10 mouse cellular contexts compared by ENCODE assay signal in genomic region chr8:92361546-92362351, GRCm38 (mm10). TPM values are rescaled to one million over a fixed set of nuclear protein-coding genes. Genes with fewer than 3 reads are reported as not detected.
DNase-seq lines count a peak whose midpoint lies in the region; ATAC-seq lines count a peak whose summit lies in the region.
"Had no signal": no experiment of that assay in that cellular context is flagged by ENCODE, and none has a peak within 500 bp of the region (broad histone marks: within the 10 kb centered on the region; RNA-seq: fewer than 3 reads in every experiment).

No protein-coding gene starts in this region.

- peak overlapping the region; percentile 57 for H3K4me2 ChIP-seq in embryonic facial prominence, embryonic 14.5 days (ENCODE audit: low read depth, low read length)
- peak overlapping the region; percentile 47 for H3K4me2 ChIP-seq in hindbrain, embryonic 16.5 days (ENCODE audit: low read length)
- peak overlapping the region; percentile 49 for H3K4me2 ChIP-seq in lung, embryonic 15.5 days
- H3K4me2 ChIP-seq: liver, embryonic 15.5 days had no signal

- DNase-seq in gastrocnemius, postnatal 10 days: peak; percentile 33
- no peak for DNase-seq in gastrocnemius, adult 8-10 months (ENCODE audit: low spot score in 2 of 2)
- DNase-seq in Muller cell, postnatal 12 days (ENCODE audit: inconsistent ontology term): peak; percentile 97
- DNase-seq in embryonic facial prominence, embryonic 14.5 days (ENCODE audit: low spot score): peak; percentile 81
- peak; percentile 96 for DNase-seq in retina, postnatal 1 day

- no peak for ATAC-seq in embryonic facial prominence, embryonic 14.5 days (ENCODE audit: low read depth)
- ATAC-seq in hindbrain, embryonic 16.5 days: peak; percentile 53
- peak; percentile 23; the same call in 1 of the 2 replicates for ATAC-seq in lung, embryonic 15.5 days (ENCODE audit: borderline replicate concordance, extremely low read depth, low FRiP score, low TSS enrichment)
- ATAC-seq in CD4-positive, CD25-positive, alpha-beta regulatory T cell, adult 4 months: no peak

- H3K36me3 ChIP-seq in embryonic facial prominence, embryonic 14.5 days (ENCODE audit: control insufficient read depth, insufficient read depth, low read length): peaks cover 9% of the 10 kb centered on the region; the same call in 1 of the 2 replicates
- H3K36me3 ChIP-seq in hindbrain, embryonic 16.5 days (ENCODE audit: control insufficient read depth, insufficient read depth, low read length): no peaks in the 10 kb centered on the region
- no peaks in the 10 kb centered on the region for H3K36me3 ChIP-seq in lung, embryonic 15.5 days
- H3K36me3 ChIP-seq: liver, embryonic 15.5 days had no signal

- peaks cover 18% of the 10 kb centered on the region for H3K4me1 ChIP-seq in embryonic facial prominence, embryonic 14.5 days (ENCODE audit: control insufficient read depth, insufficient read depth, low read length)
- peaks cover 11% of the 10 kb centered on the region for H3K4me1 ChIP-seq in hindbrain, embryonic 16.5 days (ENCODE audit: control insufficient read depth, insufficient read depth, low read depth, low read length)
- peaks cover 35% of the 10 kb centered on the region for H3K4me1 ChIP-seq in lung, embryonic 15.5 days

- 10% methylated on average over 25 of the region's 25 CpGs for WGBS in embryonic facial prominence, embryonic 14.5 days
- WGBS in hindbrain, embryonic 16.5 days: 3% methylated on average over 25 of the region's 25 CpGs
- 8% methylated on average over 25 of the region's 25 CpGs for WGBS in lung, embryonic 15.5 days

- no peaks in the 10 kb centered on the region for H3K9me3 ChIP-seq in embryonic facial prominence, embryonic 14.5 days (ENCODE audit: control insufficient read depth, low read length)
- no peaks in the 10 kb centered on the region for H3K9me3 ChIP-seq in hindbrain, embryonic 16.5 days (ENCODE audit: control insufficient read depth, low read length)
- no peaks in the 10 kb centered on the region for H3K9me3 ChIP-seq in lung, embryonic 15.5 days
- H3K9me3 ChIP-seq: liver, embryonic 15.5 days had no signal

- peak overlapping the region; percentile 39 for H3K4me3 ChIP-seq in embryonic facial prominence, embryonic 14.5 days (ENCODE audit: low read depth, low read length)
- peak overlapping the region; percentile 28 for H3K4me3 ChIP-seq in hindbrain, embryonic 16.5 days (ENCODE audit: low read length)
- peak overlapping the region; percentile 34 for H3K4me3 ChIP-seq in lung, embryonic 15.5 days
- H3K4me3 ChIP-seq: liver, embryonic 15.5 days had no signal

- peak overlapping the region; percentile 63 for H3K9ac ChIP-seq in embryonic facial prominence, embryonic 14.5 days (ENCODE audit: low read depth, low read length)
- H3K9ac ChIP-seq in hindbrain, embryonic 16.5 days (ENCODE audit: low read depth, low read length): peak overlapping the region; percentile 23; the same call in 1 of the 2 replicates
- peak overlapping the region; percentile 30 for H3K9ac ChIP-seq in lung, embryonic 15.5 days
- H3K9ac ChIP-seq: liver, embryonic 15.5 days had no signal

- peak overlapping the region; percentile 7 for H3K27ac ChIP-seq in embryonic facial prominence, embryonic 14.5 days (replicated peaks; ENCODE audit: low read depth, low read length)
- H3K27ac ChIP-seq in hindbrain, embryonic 16.5 days (ENCODE audit: low read depth, low read length): peak overlapping the region; percentile 60
- H3K27ac ChIP-seq in lung, embryonic 15.5 days: peak overlapping the region; percentile 73
- H3K27ac ChIP-seq: liver, embryonic 15.5 days had no signal

- H3K27me3 ChIP-seq in embryonic facial prominence, embryonic 14.5 days (replicated peaks; ENCODE audit: control insufficient read depth, insufficient read depth, low read length): peaks cover 62% of the 10 kb centered on the region
- peaks cover 13% of the 10 kb centered on the region for H3K27me3 ChIP-seq in hindbrain, embryonic 16.5 days (replicated peaks; ENCODE audit: control insufficient read depth, insufficient read depth, low read length)
- peaks cover 91% of the 10 kb centered on the region for H3K27me3 ChIP-seq in lung, embryonic 15.5 days

RNA-seq across cellular contexts. Expression of gene Irx5, which starts 4.3 kb away (rescaled TPM):
- total RNA-seq in gastrocnemius, postnatal 10 days (2021): 1 to 10 TPM in 1 of 2 experiments, under 1 TPM in 1; 0.09 to 1.7 TPM
- under 1 TPM in 3 of 4 experiments, not detected in 1; 0.17 to 0.49 (median 0.22) TPM for total RNA-seq in gastrocnemius, adult 8-10 months (2022)
- 11.4 and 14.2 TPM in 2 replicates for polyA plus RNA-seq in embryonic facial prominence, embryonic 14.5 days (2014; fragmentation: Nextera tagmentation; extraction: Ambion mirVana)
- polyA plus RNA-seq in hindbrain, embryonic 16.5 days (2015; fragmentation: Nextera tagmentation; extraction: Ambion mirVana): 8.0 and 9.4 TPM in 2 replicates
- polyA plus RNA-seq in lung, embryonic 15.5 days (2015; fragmentation: Nextera tagmentation; extraction: Ambion mirVana): 19.8 and 20.4 TPM in 2 replicates
- not detected for polyA plus RNA-seq in CD4-positive, CD25-positive, alpha-beta regulatory T cell, adult 4 months (2017; shearing (Covaris generic))
- total RNA-seq: common myeloid progenitor, adult 5-6 weeks had no signal
- polyA plus RNA-seq: liver, embryonic 15.5 days had no signal

Comparison
In these comparisons a context has a peak if more than half of its experiments do, and no peak if none do; other contexts are left out.
1. DNase-seq: peak in gastrocnemius, postnatal 10 days (single experiment), Muller cell, postnatal 12 days (single experiment), embryonic facial prominence, embryonic 14.5 days (single experiment) and retina, postnatal 1 day (single experiment); none in gastrocnemius, adult 8-10 months (0 of 2).
2. ATAC-seq: peak in hindbrain, embryonic 16.5 days (single experiment) and lung, embryonic 15.5 days (single experiment); none in embryonic facial prominence, embryonic 14.5 days (single experiment) and CD4-positive, CD25-positive, alpha-beta regulatory T cell, adult 4 months (single experiment).
3. H3K27ac ChIP-seq: peak in every context shown above with its lines; median percentile 73 in lung, embryonic 15.5 days; 60 in hindbrain, embryonic 16.5 days; 7 in embryonic facial prominence, embryonic 14.5 days.
4. Peak in every context shown above with its lines, with median percentiles within 50 percentile points of each other: H3K4me2 ChIP-seq, H3K4me3 ChIP-seq and H3K9ac ChIP-seq.